8 mouse cellular contexts compared by ENCODE assay signal in the genomic region with DNA sequence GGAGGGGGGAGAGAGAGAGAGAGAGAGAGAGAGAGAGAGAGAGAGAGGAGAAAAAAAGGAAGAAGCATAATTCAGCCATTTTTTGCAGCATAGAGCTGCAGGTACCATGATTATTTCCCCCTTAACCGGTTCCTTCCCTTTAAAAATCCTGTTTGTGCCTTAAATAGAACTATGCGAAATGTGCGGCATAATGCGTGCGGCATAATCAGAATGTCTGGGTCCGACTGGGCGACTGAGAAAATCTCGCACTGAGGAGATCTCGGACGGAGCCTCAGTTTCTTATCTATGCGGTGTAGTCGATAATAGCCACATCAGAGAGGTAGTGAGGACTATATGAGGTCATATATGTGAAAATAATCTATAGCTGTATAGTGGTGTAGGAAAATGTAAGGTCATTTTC. TPM values are rescaled to one million over a fixed set of nuclear protein-coding genes. Genes with fewer than 3 reads are reported as not detected.
DNase-seq lines count a peak whose midpoint lies in the region; ATAC-seq and TF ChIP-seq lines count a peak whose summit lies in the region.

No protein-coding gene starts in this region.

- ATAC-seq in erythroblast, adult 5-6 weeks (replicated peaks; ENCODE audit: low FRiP score, poor library complexity, severe bottlenecking): no peak
- ATAC-seq in intestine, postnatal 0 days: no peak
- ATAC-seq in neural tube, embryonic 12.5 days (ENCODE audit: low FRiP score, low read depth): no peak

- no peak for DNase-seq in thymus, adult 2 months
- no peak for DNase-seq in thymus, adult 18-20 months
- no peak for DNase-seq in urinary bladder, postnatal 14 days (ENCODE audit: low spot score)
- DNase-seq in left cerebral cortex, adult 11 months (ENCODE audit: low spot score): no peak

- TF ChIP-seq CTCF in thymus, adult 2 months (IDR thresholded peaks at IDR 0.05; ENCODE audit: borderline replicate concordance, control insufficient read depth, extremely low read depth, insufficient read depth, low read length, poor library complexity): no peak
- no peak for TF ChIP-seq CTCF in intestine, postnatal 0 days (IDR thresholded peaks at IDR 0.05; ENCODE audit: low read depth)

- H3K9me3 ChIP-seq in erythroblast, embryonic 14.5 days (ENCODE audit: control insufficient read depth, low read length): 0 out of 2 replicates have a peak, but pooled peaks cover 2% of the 10 kb centered on the region
- H3K9me3 ChIP-seq in intestine, postnatal 0 days (ENCODE audit: control insufficient read depth): no peaks in the 10 kb centered on the region
- no peaks in the 10 kb centered on the region for H3K9me3 ChIP-seq in neural tube, embryonic 12.5 days

- H3K9ac ChIP-seq in intestine, postnatal 0 days (ENCODE audit: low read depth, low read length): peak overlapping the region; percentile 69; the same call in 1 of the 2 replicates
- peak overlapping the region; percentile 66; the same call in 1 of the 2 replicates for H3K9ac ChIP-seq in neural tube, embryonic 12.5 days

- TF ChIP-seq POLR2A in thymus, adult 2 months (IDR thresholded peaks at IDR 0.05; ENCODE audit: control insufficient read depth, extremely low read depth, insufficient read depth, low read length, poor library complexity): no peak

- WGBS in thymus, adult 2 months: 2% methylated on average over 12 of the region's 12 CpGs
- WGBS in intestine, postnatal 0 days: 18% methylated on average over 12 of the region's 12 CpGs
- 26% methylated on average over 12 of the region's 12 CpGs for WGBS in neural tube, embryonic 12.5 days

- H3K27me3 ChIP-seq in erythroblast, embryonic 14.5 days (ENCODE audit: control insufficient read depth): peaks cover 23% of the 10 kb centered on the region
- no peaks in the 10 kb centered on the region for H3K27me3 ChIP-seq in thymus, adult 2 months (ENCODE audit: control insufficient read depth, insufficient read depth, low read length)
- H3K27me3 ChIP-seq in intestine, postnatal 0 days (replicated peaks; ENCODE audit: control insufficient read depth, insufficient read depth, low read length): no peaks in the 10 kb centered on the region
- peaks cover 19% of the 10 kb centered on the region for H3K27me3 ChIP-seq in neural tube, embryonic 12.5 days (replicated peaks)

- peaks cover 12% of the 10 kb centered on the region for H3K4me1 ChIP-seq in erythroblast, embryonic 14.5 days (ENCODE audit: control insufficient read depth)
- H3K4me1 ChIP-seq in thymus, adult 2 months (replicated peaks; ENCODE audit: control insufficient read depth, insufficient read depth, low read length): no peaks in the 10 kb centered on the region
- no peaks in the 10 kb centered on the region for H3K4me1 ChIP-seq in intestine, postnatal 0 days (replicated peaks; ENCODE audit: control insufficient read depth, insufficient read depth, low read length)
- no peaks in the 10 kb centered on the region for H3K4me1 ChIP-seq in neural tube, embryonic 12.5 days

- H3K27ac ChIP-seq in thymus, adult 2 months (ENCODE audit: control insufficient read depth, insufficient read depth, low read length): no peak overlapping the region
- no peak overlapping the region for H3K27ac ChIP-seq in intestine, postnatal 0 days (ENCODE audit: low read depth, low read length)
- no peak overlapping the region for H3K27ac ChIP-seq in neural tube, embryonic 12.5 days

- peak overlapping the region; percentile 65 for H3K4me2 ChIP-seq in intestine, postnatal 0 days (replicated peaks; ENCODE audit: low read depth)
- H3K4me2 ChIP-seq in neural tube, embryonic 12.5 days (replicated peaks): peak overlapping the region; percentile 57

- peaks cover 3% of the 10 kb centered on the region; the same call in 1 of the 2 replicates for H3K36me3 ChIP-seq in erythroblast, embryonic 14.5 days (ENCODE audit: control insufficient read depth)
- no peaks in the 10 kb centered on the region for H3K36me3 ChIP-seq in thymus, adult 2 months (ENCODE audit: control insufficient read depth, insufficient read depth, low read length)
- no peaks in the 10 kb centered on the region for H3K36me3 ChIP-seq in intestine, postnatal 0 days (ENCODE audit: control insufficient read depth, insufficient read depth)
- no peaks in the 10 kb centered on the region for H3K36me3 ChIP-seq in neural tube, embryonic 12.5 days

- peak overlapping the region; percentile 92 for H3K4me3 ChIP-seq in erythroblast, embryonic 14.5 days (replicated peaks)
- H3K4me3 ChIP-seq in thymus, adult 2 months (ENCODE audit: control insufficient read depth, insufficient read depth, low read length): peak overlapping the region; percentile 100
- peak overlapping the region; percentile 67 for H3K4me3 ChIP-seq in intestine, postnatal 0 days (ENCODE audit: low read depth, low read length)
- H3K4me3 ChIP-seq in neural tube, embryonic 12.5 days: peak overlapping the region; percentile 56

RNA-seq across cellular contexts. Expression of a gene that starts 1.2 kb away (rescaled TPM):
- polyA plus RNA-seq in erythroblast, embryonic 14.5 days (2012): 2.2 and 2.4 TPM in 2 replicates
- total RNA-seq in erythroblast, adult 5-6 weeks (2015; ENCODE audit: low replicate concordance): 6.7 and 15.0 TPM in 2 replicates
- 4.6 and 5.6 TPM in 2 replicates for total RNA-seq in erythroblast, adult 5-6 weeks (2017; ENCODE audit: low replicate concordance)
- polyA plus RNA-seq in thymus, adult 2 months (2012; rRNA removed): 19.2 and 22.2 TPM in 2 replicates
- 4.7 and 5.0 TPM in 2 replicates for polyA plus RNA-seq in intestine, postnatal 0 days (2015; fragmentation: Nextera tagmentation; extraction: Ambion mirVana)
- polyA plus RNA-seq in neural tube, embryonic 12.5 days (2016; fragmentation: Nextera tagmentation; extraction: Ambion mirVana): 10.0 and 10.8 TPM in 2 replicates

RNA-seq across cellular contexts. Expression of a gene that starts 22.9 kb away (rescaled TPM):
- polyA plus RNA-seq in erythroblast, embryonic 14.5 days (2012): 1.5 and 1.8 TPM in 2 replicates
- total RNA-seq in erythroblast, adult 5-6 weeks (2015; ENCODE audit: low replicate concordance): 50.3 and 58.3 TPM in 2 replicates
- total RNA-seq in erythroblast, adult 5-6 weeks (2017; ENCODE audit: low replicate concordance): 42.2 and 45.9 TPM in 2 replicates
- polyA plus RNA-seq in thymus, adult 2 months (2012; rRNA removed): 68.9 and 83.3 TPM in 2 replicates
- 35.2 and 36.7 TPM in 2 replicates for polyA plus RNA-seq in intestine, postnatal 0 days (2015; fragmentation: Nextera tagmentation; extraction: Ambion mirVana)
- polyA plus RNA-seq in neural tube, embryonic 12.5 days (2016; fragmentation: Nextera tagmentation; extraction: Ambion mirVana): 103 and 104 TPM in 2 replicates

Comparison
In these comparisons a context has a peak if more than half of its experiments do, and no peak if none do; other contexts are left out.
1. RNA of a gene that starts 22.9 kb away (polyA plus RNA-seq): 103 to 104 TPM in neural tube, embryonic 12.5 days, 68.9 to 83.3 TPM in thymus, adult 2 months and 35.2 to 36.7 TPM in intestine, postnatal 0 days; 1.5 to 1.8 TPM in erythroblast, embryonic 14.5 days; every median in the first group is over 10 times any median in the second.
2. Peak in every context shown above with its lines, with median percentiles within 50 percentile points of each other: H3K4me3 ChIP-seq.